Mouse (Mus musculus) thymus, postnatal 14 days (tissue): Measurements from ENCODE around the gene Ccdc159.

Source experiments
- DNase-seq: peaks from one replicate; pipeline ENCODE4 v3.0.0; 2021

The Ccdc159 gene

GRCm38 (mm10) chr9:21927208-21927753 is at the start of gene Ccdc159, which contains the start of gene Tmem205:
Gene Ccdc159, plus strand, starts transcription at chr9:21927471.
Gene Tmem205, minus strand, starts transcription at chr9:21927556.
- peak; percentile 12 for DNase-seq

DNA sequence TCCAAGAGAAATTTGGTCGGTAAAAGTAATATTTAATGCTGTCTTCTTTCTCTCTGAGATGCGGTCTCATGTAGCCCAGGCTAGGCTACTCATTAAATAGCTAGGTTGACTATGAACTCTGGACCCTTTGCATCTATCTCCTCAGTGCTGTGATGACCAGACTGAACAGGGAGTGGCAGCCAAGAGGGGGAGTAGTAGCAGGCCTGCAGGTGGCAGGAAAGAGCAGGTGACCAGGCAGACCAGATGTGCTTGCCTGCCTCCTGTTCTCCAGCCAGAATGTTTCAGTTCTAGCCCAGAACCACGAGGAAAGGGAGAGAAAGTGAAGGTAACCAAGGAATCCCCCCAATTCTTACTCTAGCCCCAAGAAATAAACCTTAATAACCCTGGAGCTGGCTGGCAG is 38.0 kb upstream of the Ccdc159 start:
- DNase-seq: no peak

DNA sequence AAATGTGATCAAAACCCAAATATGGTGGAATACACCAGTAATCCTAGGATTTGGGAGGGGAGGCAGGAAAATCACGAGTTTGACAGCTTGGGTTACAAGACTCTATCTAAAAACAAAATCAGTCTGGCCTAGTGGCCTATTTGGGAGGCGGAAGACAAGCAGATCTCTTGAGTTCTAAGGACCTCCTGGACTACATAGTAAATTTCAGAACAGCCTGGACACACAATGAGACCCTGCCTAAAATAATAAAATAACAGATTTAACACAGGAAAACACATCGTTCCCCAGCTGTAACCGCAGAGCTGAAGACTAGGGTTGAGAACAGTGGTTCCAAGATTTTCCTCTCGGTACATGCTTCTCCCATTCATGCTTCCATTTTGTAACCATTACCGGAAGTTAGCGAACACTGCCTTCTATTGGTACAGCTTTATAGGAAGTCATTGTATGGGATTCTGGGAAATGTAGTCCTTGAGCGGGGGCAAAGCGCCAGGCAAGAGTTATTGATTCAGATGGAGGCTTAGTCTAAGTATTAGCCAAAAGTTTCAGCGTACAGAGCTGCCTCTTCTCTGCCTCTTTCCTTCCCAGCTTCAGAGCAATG is 25.9 kb upstream of the Ccdc159 start:
- peak; percentile 35 for DNase-seq

- no peak for DNase-seq
Measured at GRCm38 (mm10) chr9:21904031-21904430, 23.2 kb upstream of the Ccdc159 start.

GRCm38 (mm10) chr9:21908216-21908615 is 19.1 kb upstream of the Ccdc159 start:
- DNase-seq: no peak

DNA sequence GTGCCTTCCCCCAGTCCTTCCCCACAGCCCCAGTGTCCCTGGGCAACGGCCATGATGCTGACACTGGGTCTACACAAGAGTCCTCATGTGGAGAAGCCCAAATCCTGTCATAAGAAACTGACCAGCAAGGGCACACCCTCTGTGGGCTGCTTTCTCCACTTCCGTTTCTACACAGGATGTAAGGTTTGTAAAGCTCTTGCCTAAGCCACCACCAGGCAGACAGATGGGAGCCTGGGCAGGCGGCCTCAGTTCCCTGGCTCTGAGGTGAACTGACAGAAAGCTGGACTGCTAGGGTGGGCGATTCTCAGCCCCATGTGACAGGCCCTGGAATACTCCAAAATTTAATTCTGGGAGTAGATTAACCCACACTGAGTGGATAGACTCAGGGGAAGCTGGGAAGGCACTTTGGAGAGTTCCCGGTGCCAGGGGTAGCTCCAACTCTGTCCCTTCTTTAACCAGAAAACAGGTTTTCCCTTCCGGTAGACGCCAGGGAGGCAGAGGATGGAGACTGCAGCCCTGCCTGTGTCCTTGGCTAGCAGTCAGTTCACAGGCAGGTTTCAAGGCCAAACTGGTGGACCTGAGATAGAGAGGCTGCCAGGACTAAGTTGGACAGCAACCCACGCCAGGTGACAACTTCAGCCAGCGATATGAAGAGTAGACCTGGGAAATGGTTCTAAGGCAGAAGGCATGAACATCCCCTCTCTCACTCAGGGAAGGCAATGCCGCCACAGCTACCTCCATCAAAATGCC is 17.6 kb upstream of the Ccdc159 start:
- DNase-seq: no peak

DNA sequence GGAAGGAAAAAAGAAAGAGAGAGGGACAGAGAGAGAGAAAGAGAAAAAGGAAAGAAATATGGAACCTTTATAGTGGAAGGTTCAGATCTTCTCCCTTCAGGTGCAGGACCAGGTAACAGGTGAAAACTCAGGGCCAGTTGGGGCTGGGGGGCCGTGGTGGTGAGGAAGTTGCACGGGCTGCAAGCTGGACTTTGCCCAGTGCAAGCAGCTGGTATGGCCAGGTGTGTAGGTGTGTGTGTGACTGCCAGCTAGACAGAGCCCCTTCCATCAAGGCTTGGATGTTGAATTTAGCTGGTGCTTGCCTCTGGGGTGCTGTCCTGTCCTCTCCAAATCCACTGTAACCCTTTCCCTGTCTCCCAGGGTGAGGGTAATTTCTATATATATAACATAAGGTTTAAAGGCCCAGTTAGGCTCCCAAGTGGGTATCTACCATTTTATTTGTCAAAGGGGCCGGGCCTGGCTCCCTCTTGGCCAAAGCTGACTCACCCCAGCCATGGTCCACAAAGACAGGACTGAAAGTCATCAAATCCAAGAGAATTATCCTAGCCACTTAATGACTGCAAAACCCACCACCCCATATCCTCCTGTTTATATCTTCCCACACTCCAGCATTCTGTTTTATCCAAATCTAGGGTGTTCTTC is 10.3 kb upstream of the Ccdc159 start:
- DNase-seq: no peak

DNA sequence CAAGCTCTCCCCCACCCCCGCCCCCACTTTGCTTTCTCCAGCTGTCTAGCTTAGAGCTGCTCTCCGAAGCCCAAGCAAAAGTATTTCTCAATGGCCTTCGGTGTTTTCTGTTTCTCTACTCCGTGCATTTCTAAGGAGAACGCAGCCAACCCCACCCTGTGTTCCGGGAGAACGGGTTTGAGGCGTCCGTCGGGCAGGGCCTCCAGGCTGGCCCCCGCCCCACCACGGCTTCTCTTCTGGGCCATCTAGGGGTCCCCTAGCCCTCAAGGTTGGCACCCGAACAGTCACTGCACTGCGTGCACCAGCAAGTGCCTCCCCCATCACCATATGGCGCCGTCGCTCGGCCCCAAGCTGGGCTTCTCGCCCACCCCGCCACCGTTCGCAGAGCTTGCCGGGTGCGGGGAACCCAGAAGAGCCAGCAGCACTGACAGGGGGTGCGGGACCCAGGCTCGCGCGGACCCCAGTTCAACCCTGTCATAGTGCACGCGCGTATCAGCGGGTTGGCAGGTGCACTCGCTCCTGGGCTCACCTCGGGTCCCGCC is 9.7 kb upstream of the Ccdc159 start:
- no peak for DNase-seq

DNA sequence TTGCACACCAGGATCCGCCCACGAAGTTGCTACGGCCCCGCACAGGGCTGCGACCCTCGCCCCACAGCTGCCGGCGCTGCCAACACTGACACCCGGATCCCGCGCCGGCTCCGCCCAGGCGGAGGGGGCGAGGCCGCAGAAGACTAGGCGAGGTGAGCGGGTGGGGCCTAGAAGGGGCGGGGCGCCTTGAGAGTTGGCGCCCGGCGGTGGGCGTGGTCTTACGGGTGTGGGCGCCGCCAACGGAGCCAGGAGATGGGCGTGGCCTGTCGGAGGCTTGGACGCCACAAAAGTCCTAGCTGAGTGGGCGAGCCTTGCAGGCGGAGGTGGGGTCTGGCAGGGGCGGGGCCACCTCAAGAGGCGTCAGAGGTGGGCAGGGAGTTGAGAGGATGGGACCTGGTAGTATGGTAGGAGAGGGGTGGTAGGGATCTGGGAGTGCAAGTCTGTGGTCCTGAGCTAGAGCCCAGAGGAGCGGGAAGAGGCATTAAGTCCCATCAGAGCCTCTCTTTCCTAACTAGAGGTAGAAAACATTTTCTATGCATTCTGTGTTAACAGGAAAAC is 9.2 kb upstream of the Ccdc159 start, which contains the start of gene Rab3d:
TSS of gene Rab3d (minus strand) at position 158 of the 558 bp plus-strand sequence.
- DNase-seq: peak; percentile 98

DNA sequence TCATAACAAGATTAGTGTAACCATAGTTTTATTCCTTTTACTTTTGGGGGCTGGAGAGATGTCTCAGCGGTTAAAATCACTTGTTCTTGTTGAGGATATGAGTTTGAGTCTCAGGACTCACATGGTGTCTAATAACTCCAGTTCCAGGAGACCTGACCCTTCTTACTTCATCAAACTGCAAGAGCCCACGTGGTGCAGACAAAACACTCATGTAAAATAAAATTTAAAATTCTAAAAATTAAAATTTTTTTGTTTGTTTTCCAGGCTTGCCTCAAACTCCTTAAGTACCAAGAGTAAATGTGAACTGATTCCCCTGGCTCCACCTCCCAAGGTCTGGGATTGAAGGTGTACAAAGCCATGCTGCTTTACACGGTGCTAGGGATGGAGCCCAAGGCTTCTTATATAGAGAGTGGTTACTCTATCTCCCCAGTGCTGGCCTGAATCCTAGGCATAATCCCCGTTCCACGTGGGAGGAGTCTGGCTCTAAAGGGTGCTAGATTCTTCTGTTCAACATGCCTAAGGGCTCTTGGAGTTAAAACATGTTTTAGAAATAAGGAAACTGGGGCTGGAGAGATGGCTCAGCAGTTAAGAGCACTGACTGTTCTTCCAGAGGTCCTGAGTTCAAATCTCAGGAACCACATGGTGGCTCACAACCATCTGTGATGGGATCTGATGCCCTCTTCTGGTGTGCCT is 8.4 kb upstream of the Ccdc159 start:
- no peak for DNase-seq

DNA sequence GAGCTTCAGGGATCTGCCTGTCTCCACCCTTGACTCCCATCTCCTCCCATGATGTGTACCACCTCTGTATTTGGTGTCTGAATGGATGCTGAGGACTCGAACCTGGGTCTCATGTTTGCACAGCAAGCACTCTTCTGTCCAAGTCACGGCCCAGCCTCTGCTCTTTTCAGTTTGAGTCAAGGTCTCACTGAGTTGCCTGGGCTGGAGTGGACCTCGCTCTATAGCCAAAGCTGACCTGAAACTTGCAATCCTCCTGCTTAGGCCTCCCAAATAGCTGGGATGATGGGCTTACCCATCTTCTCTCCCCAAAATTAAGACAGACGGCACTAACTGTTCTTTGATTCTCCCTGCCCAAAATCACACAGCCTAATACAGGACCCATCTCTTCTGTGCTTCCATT is 4.2 kb upstream of the Ccdc159 start:
- DNase-seq: no peak

DNA sequence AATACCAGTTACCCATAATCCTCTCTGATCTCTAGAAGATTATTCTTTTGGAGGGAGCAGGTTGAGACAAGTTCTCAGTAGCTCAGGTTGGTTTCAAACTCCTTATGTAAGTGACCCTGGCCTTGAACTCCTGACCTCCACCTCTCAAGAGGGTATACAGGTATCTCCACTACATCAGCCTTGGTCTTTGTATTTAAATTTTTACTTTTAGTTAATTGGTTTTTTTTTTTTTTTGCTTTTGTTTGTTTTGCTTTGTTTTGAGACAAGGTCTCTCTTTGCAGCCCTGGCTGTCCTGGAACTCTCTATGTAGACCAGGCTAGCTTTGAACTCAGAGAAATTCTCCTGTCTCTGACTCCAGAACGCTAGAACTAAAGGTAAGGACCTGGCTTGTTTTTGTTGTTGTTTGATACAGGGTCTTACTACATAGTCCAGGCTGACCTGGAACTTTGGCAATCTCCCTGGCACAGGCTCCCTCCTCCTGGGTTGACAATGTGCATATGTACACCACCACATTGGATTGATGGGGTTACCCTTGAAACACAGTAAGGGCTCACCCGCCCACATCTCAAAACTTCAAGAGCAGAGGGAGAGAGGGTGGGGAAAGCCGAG is 3.7 kb upstream of the Ccdc159 start:
- DNase-seq: no peak

GRCm38 (mm10) chr9:21924099-21924493 is 3.2 kb upstream of the Ccdc159 start:
- DNase-seq: no peak

DNA sequence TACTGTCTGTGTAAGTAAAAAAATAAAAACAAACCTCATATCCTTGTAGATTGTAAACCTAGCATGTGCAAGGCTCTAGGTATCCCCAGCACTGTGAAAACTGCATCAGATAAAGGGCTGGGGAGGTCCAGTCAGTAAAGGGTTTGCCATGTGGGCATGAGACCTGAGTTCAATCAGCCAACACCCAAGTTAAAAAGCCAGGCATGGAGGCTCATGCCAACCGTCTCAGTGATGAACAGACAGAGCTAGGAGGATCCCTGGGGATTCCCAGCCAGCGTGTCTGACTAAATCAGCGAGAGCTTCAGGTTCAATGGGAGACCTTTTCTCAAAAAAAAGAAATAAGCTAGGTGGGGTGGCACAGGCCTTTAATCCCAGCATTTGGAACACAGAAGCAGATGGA is 2.2 kb upstream of the Ccdc159 start:
- no peak for DNase-seq

DNA sequence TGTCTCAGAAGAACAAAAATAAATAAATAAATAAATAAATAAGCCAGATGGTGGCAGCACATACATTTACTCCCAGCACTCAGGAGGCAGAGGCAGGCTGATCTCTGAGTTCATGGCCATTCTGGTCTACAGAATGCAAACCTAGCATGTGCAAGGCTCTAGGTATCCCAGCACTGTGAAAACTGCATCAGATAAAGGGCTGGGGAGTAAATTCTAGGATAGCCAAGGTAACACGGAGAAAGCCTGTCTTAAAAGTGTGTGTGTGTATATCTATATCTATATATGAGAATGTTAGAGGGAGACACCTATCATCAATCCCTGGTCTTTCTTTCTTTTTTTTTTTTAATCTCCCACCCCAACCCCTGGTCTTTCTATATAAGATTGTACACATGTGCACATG is 1.8 kb upstream of the Ccdc159 start:
- DNase-seq: no peak

DNA sequence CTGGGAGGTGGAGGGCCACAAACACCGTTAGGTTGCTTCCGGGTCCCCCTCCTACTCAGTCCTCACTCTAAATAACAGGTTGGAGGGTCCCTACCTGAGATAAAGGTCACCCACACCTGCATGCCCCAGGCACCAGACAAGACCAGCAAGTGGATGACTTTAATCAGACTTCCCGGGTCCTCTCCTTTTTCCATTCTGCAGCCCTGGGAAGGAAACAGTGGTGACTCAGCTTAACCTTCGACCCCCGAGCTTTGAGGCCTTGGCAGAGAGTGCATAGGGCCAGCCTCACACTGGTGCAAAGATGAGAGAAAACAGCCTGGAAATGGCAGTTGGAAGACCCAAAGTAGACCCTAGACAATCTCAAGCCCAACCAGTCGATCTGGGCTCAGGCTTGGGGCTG is 1.1 kb upstream of the Ccdc159 start:
- DNase-seq: no peak

- no peak for DNase-seq
Measured at GRCm38 (mm10) chr9:21926784-21927183, 487 bp upstream of the Ccdc159 start.

- DNase-seq: no peak
Measured at GRCm38 (mm10) chr9:21929208-21929607, 1.9 kb downstream of the Ccdc159 start.

DNA sequence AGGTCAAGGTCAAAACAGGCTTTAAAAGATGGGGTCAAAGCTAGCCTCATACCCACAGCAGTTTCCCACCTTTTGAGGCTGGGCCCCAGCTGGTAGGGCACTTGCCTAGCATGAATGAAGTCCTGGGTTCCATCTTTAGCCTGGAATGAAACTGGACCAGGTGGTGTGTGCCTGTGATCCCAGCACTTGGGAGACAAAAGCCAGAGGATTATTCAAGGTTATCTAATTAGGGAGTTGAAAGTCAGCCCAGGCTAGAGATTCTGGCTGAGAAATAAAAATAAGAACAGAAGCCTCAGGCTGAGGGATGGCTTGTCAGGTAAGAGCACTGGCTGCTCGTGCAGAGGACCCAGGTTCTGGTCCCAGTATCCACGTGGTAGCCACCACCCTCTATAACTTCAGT is 4.7 kb downstream of the Ccdc159 start:
- DNase-seq: no peak

DNA sequence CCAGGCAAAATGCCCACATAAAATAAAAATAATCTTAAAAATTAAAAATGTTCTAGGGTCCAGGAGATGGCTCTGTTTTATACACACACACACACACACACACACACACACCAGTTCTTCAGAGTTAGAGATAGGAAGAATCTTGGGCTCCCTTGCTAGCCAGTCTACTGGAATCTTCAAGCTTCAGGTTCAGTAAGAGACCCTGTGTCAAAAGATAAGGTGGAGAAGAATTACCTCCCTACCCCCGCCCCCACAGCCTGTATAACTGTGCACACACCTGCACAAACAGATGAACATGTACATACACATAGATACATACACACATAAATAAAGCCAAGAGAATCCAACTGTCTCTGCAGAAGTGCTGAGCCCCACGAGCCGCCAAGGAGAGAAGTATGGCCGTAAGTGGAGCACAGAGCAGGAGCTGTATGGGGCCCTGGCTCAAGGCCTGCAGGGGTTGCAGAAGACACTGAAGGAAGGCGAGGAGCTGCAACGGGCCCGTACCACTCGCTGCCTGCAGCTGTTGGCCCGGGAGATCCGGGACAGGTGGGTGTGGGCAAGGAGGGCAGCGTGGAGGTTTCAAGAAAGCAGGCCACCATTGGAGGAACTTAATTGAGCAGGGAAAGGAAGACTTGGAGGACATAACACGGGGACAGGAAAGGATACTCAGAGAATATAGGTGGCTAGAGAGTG is 5.3 kb downstream of the Ccdc159 start:
- DNase-seq: no peak

- DNase-seq: no peak
Measured at GRCm38 (mm10) chr9:21934021-21934420, 6.8 kb downstream of the Ccdc159 start.
